Mouse (Mus musculus) liver, adult 2 months (tissue): ENCODE measurements at regions not wholly inside any gene's neighbourhood (a gene's known extent, or its start where the extent isn't known, plus 50 kb on each side); places are given as distances from the start of the nearest gene placed in this dataset.

Experiments
- CTCF ChIP-seq: fragments of 200-500 bp; IDR thresholded peaks from 2 replicates; pipeline ENCODE4 v1.5.1; 2011; ENCODE audit warnings: low read depth, low read length, control low read depth
- POLR2A ChIP-seq: fragments of 200-500 bp; IDR thresholded peaks from 2 replicates; pipeline ENCODE4 v1.6.1; 2011; ENCODE audit warnings: low read length, control low read depth; ENCODE audit not compliant: insufficient read depth; ENCODE audit errors: extremely low read depth

DNA sequence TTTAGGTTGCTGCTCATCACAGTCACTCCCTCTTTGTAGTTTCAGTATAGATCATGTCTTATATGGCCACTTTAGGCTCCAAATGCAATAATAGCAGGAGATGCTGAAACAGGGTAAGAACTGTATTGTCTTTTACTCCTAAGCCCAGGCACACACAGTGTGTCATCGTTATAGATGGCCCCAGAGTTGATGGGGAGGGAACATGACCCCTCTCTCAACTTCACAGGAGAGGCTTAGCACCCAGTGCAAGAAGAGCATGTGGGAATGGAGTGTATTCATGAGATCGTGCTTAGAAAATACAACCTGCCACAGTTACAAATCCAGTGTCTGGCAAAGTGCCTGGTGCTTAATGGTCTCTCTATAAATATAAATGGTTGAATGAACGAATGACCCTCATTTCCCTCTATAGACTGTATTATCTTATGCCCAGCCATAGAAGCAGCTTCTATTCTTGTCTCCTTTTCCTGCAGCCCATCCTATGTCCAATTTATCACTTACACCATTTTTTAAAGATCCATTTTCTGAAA is 363.0 kb downstream of the Sorl1 start:
- TF ChIP-seq POLR2A (no peak), CTCF (no peak)
